Mouse (Mus musculus) embryonic facial prominence, embryonic 13.5 days (tissue): ENCODE data around the gene Atp5k. TPM values are rescaled to one million over a fixed set of nuclear protein-coding genes. Genes with fewer than 3 reads are reported as not detected.

Experiments
- ATAC-seq: fragments of 200-750 bp; cut with Nextera tagmentation; 2 replicates; pipeline ENCODE4 v1.8.0; 2017; ENCODE audit warnings: low read depth; ENCODE audit not compliant: insufficient number of reproducible peaks, insufficient read depth, low FRiP score, low TSS enrichment
- H3K27ac ChIP-seq: fragments of 300-500 bp; sonication (generic); 2 replicates; pipeline ENCODE4 v1.5.1; 2015; ENCODE audit warnings: moderate library complexity, mild to moderate bottlenecking, inconsistent platforms
- H3K27me3 ChIP-seq: fragments of 300-500 bp; sonication (generic); 2 replicates; pipeline ENCODE4 v1.6.1; 2015; ENCODE audit warnings: mild to moderate bottlenecking, inconsistent platforms
- H3K36me3 ChIP-seq: fragments of 300-500 bp; sonication (generic); 2 replicates; pipeline ENCODE4 v1.6.1; 2015; ENCODE audit warnings: mild to moderate bottlenecking, inconsistent platforms
- H3K4me1 ChIP-seq: fragments of 300-500 bp; sonication (generic); 2 replicates; pipeline ENCODE4 v1.6.1; 2015; ENCODE audit warnings: inconsistent platforms
- H3K4me2 ChIP-seq: fragments of 300-500 bp; sonication (generic); 2 replicates; pipeline ENCODE4 v1.6.1; 2015; ENCODE audit warnings: moderate library complexity, mild to moderate bottlenecking, inconsistent platforms
- H3K4me3 ChIP-seq: fragments of 300-500 bp; sonication (generic); 2 replicates; pipeline ENCODE4 v1.5.1; 2015; ENCODE audit warnings: mild to moderate bottlenecking, inconsistent platforms
- H3K9ac ChIP-seq: fragments of 300-500 bp; sonication (generic); 2 replicates; pipeline ENCODE4 v1.6.1; 2015; ENCODE audit warnings: mild to moderate bottlenecking, inconsistent platforms
- H3K9me3 ChIP-seq: fragments of 300-500 bp; sonication (generic); 2 replicates; pipeline ENCODE4 v1.6.1; 2016; ENCODE audit warnings: inconsistent platforms
- WGBS: fragments of 180-500 bp; shearing (Covaris S2); methylation state at CpG from one replicate; pipeline ENCODE4 v1.1.7; 2015; ENCODE audit warnings: mixed read lengths; 5-methylcytosine and 5-hydroxymethylcytosine counted together
- polyA plus RNA-seq: library from polyadenylated mRNA; unstranded; fragments of >200 nt; fragmentation: Nextera tagmentation; extraction: Ambion mirVana; gene quantifications from 2 replicates; pipeline ENCODE4 v1.2.1, GENCODE M21; 2015

The Atp5k gene
- polyA plus RNA-seq, 1 experiment from 2014 or later = 451 TPM

DNA sequence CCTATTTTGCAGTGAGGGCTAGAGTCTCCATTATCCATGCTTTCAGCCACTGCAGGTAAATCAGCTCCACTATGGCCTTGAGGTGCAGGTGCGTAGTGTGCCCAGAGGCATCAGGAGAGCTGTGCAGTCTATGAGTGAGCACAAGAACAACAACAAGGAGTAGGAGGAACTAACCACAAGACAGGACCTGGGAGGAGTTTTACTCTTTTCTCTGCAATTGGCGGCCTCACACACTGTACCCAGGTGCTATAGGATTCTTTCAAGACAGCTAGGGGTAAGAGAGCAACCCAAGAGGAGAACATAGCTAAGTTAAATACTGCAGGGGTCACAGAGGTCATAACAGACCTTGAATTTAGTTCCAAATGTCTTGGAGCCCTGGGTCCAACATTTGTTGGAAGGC, 24.5 kb upstream of the Atp5k start:
- Histone ChIP-seq H3K4me3 (no peak overlapping the region), H3K9ac (no peak overlapping the region)

GRCm38 (mm10) chr5:108454094-108454493, 19.8 kb upstream of the Atp5k start:
- WGBS = 33% methylated on average over 3 of the region's 3 CpGs
- Histone ChIP-seq H3K27me3 (0 out of 2 replicates have a peak, but pooled peaks cover 9% of the 10 kb centered on the region), H3K9ac (no peak overlapping the region), H3K4me2 (no peak overlapping the region), H3K4me1 (peaks cover 3% of the 10 kb centered on the region; the same call in 1 of the 2 replicates), H3K9me3 (no peaks in the 10 kb centered on the region), H3K27ac (no peak overlapping the region), H3K4me3 (no peak overlapping the region), H3K36me3 (no peaks in the 10 kb centered on the region)
- ATAC-seq = no peak

More for the DNA sequence above, 24.5 kb upstream of the Atp5k start:
- Histone ChIP-seq H3K4me2 (no peak overlapping the region), H3K4me1 (peaks cover 22% of the 10 kb centered on the region), H3K9me3 (no peaks in the 10 kb centered on the region), H3K27me3 (0 out of 2 replicates have a peak, but pooled peaks cover 9% of the 10 kb centered on the region), H3K27ac (no peak overlapping the region), H3K36me3 (no peaks in the 10 kb centered on the region)
- no peak for ATAC-seq
- WGBS = 81% methylated on average over 2 of the region's 2 CpGs

- Histone ChIP-seq H3K27ac (no peak overlapping the region), H3K36me3 (no peaks in the 10 kb centered on the region), H3K9ac (no peak overlapping the region), H3K27me3 (peaks cover 13% of the 10 kb centered on the region), H3K4me1 (peaks cover 8% of the 10 kb centered on the region; the same call in 1 of the 2 replicates), H3K4me3 (no peak overlapping the region), H3K9me3 (no peaks in the 10 kb centered on the region), H3K4me2 (no peak overlapping the region)
- WGBS = 90% methylated on average over 1 of the region's 1 CpGs
- ATAC-seq = no peak
These were observed 18.2 kb upstream of the Atp5k start for GRCm38 (mm10) chr5:108452422-108452821.

DNA sequence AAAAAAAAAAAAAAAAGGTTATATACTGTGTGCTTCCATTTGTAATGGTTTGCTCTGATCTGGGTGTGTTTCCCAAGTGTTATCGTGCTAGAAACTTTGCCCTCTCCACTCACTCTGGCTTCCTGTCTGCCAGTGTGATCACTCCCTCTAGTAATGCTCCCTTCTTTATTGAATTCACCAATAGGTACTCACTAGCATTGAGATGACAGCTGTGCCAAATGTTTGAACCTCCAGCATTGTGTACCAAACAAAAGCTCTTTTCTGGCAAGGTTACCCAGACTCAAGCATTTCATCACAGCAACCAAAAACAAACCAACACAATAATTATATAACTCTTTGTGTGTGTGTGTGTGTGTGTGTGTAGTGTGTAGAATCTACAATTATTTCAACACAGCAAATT, 17.4 kb upstream of the Atp5k start:
- 82% methylated on average over 1 of the region's 1 CpGs for WGBS
- Histone ChIP-seq H3K4me2 (no peak overlapping the region), H3K27ac (no peak overlapping the region), H3K36me3 (no peaks in the 10 kb centered on the region), H3K4me1 (peaks cover 8% of the 10 kb centered on the region; the same call in 1 of the 2 replicates), H3K9me3 (no peaks in the 10 kb centered on the region), H3K27me3 (peaks cover 21% of the 10 kb centered on the region), H3K9ac (no peak overlapping the region), H3K4me3 (no peak overlapping the region)
- ATAC-seq = no peak

DNA sequence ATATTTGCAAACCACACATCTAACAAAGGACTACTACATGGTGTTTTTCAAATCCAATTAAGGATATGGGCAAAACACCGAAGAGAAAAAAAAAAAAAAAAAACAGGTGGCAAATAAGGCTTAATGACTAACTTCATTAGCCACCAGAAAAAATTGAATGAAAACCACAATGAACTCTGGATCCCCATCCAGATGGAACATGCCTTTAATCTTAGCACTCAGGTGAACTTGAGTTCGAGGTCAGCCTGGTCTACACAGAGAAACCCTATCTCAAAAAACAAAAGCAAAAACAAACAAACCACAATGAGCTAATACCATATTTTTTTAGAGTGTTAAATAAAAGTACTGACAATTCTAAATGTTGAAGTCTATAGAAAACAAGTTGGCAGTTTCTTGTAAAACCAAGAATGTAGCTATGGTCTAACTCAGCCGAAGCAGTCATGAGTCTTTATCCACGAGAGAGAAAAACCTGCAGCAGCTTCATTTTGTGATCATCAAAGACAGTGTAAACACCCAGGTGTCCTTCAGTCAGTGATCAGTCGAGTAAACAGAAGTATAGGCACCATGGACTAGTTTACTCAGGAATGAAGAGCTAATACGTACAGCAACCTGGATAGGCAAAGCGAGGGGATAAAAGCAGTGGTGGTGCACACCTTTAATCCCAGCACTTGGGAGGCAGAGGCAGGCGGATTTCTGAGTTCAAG, 16.7 kb upstream of the Atp5k start:
- H3K27me3 ChIP-seq = peaks cover 27% of the 10 kb centered on the region
- 77% methylated on average over 8 of the region's 8 CpGs for WGBS
- H3K4me2 ChIP-seq = no peak overlapping the region
- no peak for ATAC-seq
- no peak overlapping the region for H3K27ac ChIP-seq
- H3K36me3 ChIP-seq = no peaks in the 10 kb centered on the region
- no peak overlapping the region for H3K9ac ChIP-seq
- H3K9me3 ChIP-seq = no peaks in the 10 kb centered on the region
- H3K4me1 ChIP-seq = peaks cover 8% of the 10 kb centered on the region; the same call in 1 of the 2 replicates
- H3K4me3 ChIP-seq = no peak overlapping the region

- H3K27ac ChIP-seq = no peak within 1 kb of the TSS
- no peaks in the 10 kb centered on the region for H3K9me3 ChIP-seq
- H3K4me1 ChIP-seq = peaks cover 8% of the 10 kb centered on the region; the same call in 1 of the 2 replicates
- H3K4me3 ChIP-seq = peak within 1 kb of the TSS; percentile 42
- 12% methylated on average over 24 of the region's 24 CpGs for WGBS
- peaks cover 34% of the 10 kb centered on the region for H3K27me3 ChIP-seq
- peak within 1 kb of the TSS; percentile 69 for H3K4me2 ChIP-seq
- ATAC-seq = peak; percentile 79
- H3K9ac ChIP-seq = peak within 1 kb of the TSS; percentile 64
- no peaks in the 10 kb centered on the region for H3K36me3 ChIP-seq
These were observed 14.8 kb upstream of the Atp5k start, which contains the start of gene Mfsd7a for GRCm38 (mm10) chr5:108448785-108449668. TSS of gene Mfsd7a (minus strand) at chr5:108448891.

DNA sequence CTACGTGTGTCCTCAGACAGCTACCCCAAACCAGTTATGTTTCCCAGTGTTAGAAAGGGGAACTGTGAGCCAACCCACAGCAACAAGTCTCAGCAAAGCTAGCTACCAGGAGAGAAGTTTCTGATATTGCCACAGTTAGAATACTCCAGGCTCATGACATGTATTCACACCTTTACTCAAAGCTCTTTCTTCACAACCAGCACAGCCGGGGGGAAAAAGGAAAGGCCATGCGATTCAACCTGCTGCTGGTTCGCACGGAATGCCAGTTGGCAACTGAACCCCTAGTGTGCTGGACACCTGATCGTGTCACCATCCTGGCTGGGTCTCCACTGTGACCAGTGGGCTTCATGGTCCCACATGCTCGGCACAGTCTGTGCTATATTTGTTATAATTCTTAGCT, 13.6 kb upstream of the Atp5k start:
- Histone ChIP-seq H3K4me2 (peak overlapping the region; percentile 69; the same call in 1 of the 2 replicates), H3K4me1 (peaks cover 8% of the 10 kb centered on the region; the same call in 1 of the 2 replicates), H3K9ac (no peak overlapping the region), H3K9me3 (no peaks in the 10 kb centered on the region), H3K27ac (no peak overlapping the region), H3K36me3 (no peaks in the 10 kb centered on the region), H3K27me3 (peaks cover 34% of the 10 kb centered on the region), H3K4me3 (no peak overlapping the region)
- 84% methylated on average over 7 of the region's 7 CpGs for WGBS
- no peak for ATAC-seq

- no peak for ATAC-seq
- H3K4me1 ChIP-seq = peaks cover 8% of the 10 kb centered on the region; the same call in 1 of the 2 replicates
- 81% methylated on average over 3 of the region's 3 CpGs for WGBS
These were observed 12.7 kb upstream of the Atp5k start for GRCm38 (mm10) chr5:108446973-108447372.

DNA sequence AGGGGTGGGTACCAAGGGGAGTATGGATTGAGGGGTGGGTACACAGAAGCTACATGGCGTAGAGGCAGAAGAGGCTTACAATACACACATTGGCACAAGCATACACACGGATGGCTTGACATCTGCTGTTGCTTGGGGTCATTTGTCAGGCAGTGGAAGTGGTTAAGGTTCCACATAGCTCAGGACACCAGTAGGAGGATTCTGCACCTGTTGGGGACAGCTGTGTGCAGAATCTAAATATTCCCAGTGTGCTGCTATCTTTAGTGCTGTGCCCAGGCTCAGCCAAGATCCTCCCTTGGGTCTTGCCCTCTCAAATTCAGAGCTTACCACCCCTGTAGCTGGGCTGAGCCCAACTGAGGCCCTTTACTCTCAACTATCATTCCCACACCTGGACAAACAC, 1.9 kb upstream of the Atp5k start:
- H3K36me3 ChIP-seq = peaks cover 15% of the 10 kb centered on the region
- no peak overlapping the region for H3K4me2 ChIP-seq
- 73% methylated on average over 2 of the region's 2 CpGs for WGBS
- ATAC-seq = no peak
- H3K27me3 ChIP-seq = no peaks in the 10 kb centered on the region; the same call in 1 of the 2 replicates
- no peak overlapping the region for H3K27ac ChIP-seq
- peak overlapping the region; percentile 17; the same call in 1 of the 2 replicates for H3K9ac ChIP-seq
- H3K4me1 ChIP-seq = peaks cover 11% of the 10 kb centered on the region
- H3K4me3 ChIP-seq = no peak overlapping the region
- H3K9me3 ChIP-seq = no peaks in the 10 kb centered on the region

More at GRCm38 (mm10) chr5:108446973-108447372, 12.7 kb upstream of the Atp5k start:
- H3K27ac ChIP-seq = no peak overlapping the region
- H3K4me2 ChIP-seq = no peak overlapping the region
- no peak overlapping the region for H3K9ac ChIP-seq
- peaks cover 34% of the 10 kb centered on the region for H3K27me3 ChIP-seq
- H3K9me3 ChIP-seq = no peaks in the 10 kb centered on the region
- no peaks in the 10 kb centered on the region for H3K36me3 ChIP-seq
- H3K4me3 ChIP-seq = no peak overlapping the region

- no peak for ATAC-seq
- WGBS = 87% methylated on average over 6 of the region's 6 CpGs
These were observed 3.1 kb downstream of the Atp5k start for GRCm38 (mm10) chr5:108431196-108431595.

DNA sequence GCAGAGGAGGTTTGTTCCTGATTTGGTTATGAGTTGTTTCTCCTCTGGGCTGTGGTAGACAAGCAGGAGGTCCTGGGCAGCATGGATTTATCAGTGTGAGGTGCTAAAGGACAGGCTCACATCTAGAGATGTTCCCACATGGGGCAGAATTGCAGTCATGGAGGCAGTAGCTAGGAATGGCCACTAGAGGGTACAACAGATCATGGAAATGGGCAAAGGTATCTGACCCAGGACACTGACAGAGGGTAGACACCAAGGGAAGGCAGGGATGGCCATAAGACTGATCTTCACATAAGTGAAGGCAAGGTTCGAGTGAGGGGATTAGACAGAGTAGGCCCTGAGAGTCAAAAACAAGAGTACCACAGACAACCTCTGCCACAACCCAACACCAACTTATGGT, 7.1 kb downstream of the Atp5k start:
- H3K9me3 ChIP-seq = no peaks in the 10 kb centered on the region
- H3K27ac ChIP-seq = no peak overlapping the region
- peak; percentile 48; the same call in 1 of the 2 replicates for ATAC-seq
- WGBS = 60% methylated on average over 1 of the region's 1 CpGs
- H3K4me2 ChIP-seq = no peak overlapping the region
- no peaks in the 10 kb centered on the region for H3K4me1 ChIP-seq
- H3K27me3 ChIP-seq = no peaks in the 10 kb centered on the region
- peaks cover 23% of the 10 kb centered on the region for H3K36me3 ChIP-seq
- no peak overlapping the region for H3K9ac ChIP-seq
- no peak overlapping the region for H3K4me3 ChIP-seq

More at GRCm38 (mm10) chr5:108431196-108431595, 3.1 kb downstream of the Atp5k start:
- H3K36me3 ChIP-seq = peaks cover 29% of the 10 kb centered on the region
- H3K9ac ChIP-seq = no peak overlapping the region
- H3K4me1 ChIP-seq = peaks cover 11% of the 10 kb centered on the region
- no peak overlapping the region for H3K4me3 ChIP-seq
- no peaks in the 10 kb centered on the region for H3K9me3 ChIP-seq
- H3K27ac ChIP-seq = no peak overlapping the region
- no peak overlapping the region for H3K4me2 ChIP-seq
- no peaks in the 10 kb centered on the region for H3K27me3 ChIP-seq
